Mouse (Mus musculus) kidney, adult 2 months (tissue): ENCODE measurements around the gene Jag2.

Experiments used
- CTCF ChIP-seq: fragments of 200-500 bp; conservative IDR thresholded peaks from 2 replicates; pipeline ENCODE4 v1.5.1; 2011; ENCODE audit warnings: low read depth, mild to moderate bottlenecking, control low read depth, low read length, moderate library complexity, mixed read lengths; ENCODE audit not compliant: insufficient read depth, insufficient read length
- POLR2A ChIP-seq: fragments of 200-500 bp; IDR thresholded peaks from one replicate; pipeline ENCODE4 v1.6.1; 2011; ENCODE audit warnings: low read depth, low read length, control low read depth

- no peak for TF ChIP-seq CTCF
- TF ChIP-seq POLR2A = no peak
Measured at GRCm38 (mm10) chr12:112871272-112871671, 58.3 kb downstream of the Jag2 start.
